Mouse (Mus musculus): ENCODE data around the gene Tmem30b. TPM values are rescaled to one million over a fixed set of nuclear protein-coding genes. Genes with fewer than 3 reads are reported as not detected.

The Tmem30b gene
- polyA plus RNA-seq, 1 experiment, result 0.14 TPM

DNA sequence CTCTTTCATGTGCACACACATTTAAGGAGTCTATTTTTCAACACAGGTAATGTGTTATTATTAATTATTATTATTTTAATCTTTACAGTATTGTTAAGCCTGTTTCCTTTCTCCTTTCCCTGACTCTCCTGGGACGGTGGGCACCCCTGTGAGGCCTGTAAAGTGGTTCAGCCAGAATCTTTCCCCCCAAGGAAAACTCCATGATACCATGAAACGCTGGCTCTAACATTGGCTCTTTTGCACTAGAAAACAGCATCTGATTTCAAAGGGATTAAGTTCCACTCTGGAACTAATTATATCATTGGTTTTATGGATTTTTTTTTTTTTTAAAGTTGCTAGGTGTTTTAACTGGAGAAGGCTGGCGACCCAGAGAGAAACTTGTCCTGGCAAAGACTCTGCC, 24.2 kb downstream of the Tmem30b start:
- Histone ChIP-seq H3K36me3 (ENCODE audit: control insufficient read depth, insufficient read depth, low read length) (no peaks in the 10 kb centered on the region), H3K4me1 (ENCODE audit: control insufficient read depth, insufficient read depth, insufficient read length) (no peaks in the 10 kb centered on the region), H3K4me3 (ENCODE audit: extremely low read depth, insufficient read depth, insufficient read length) (no peak overlapping the region), H3K27me3 (ENCODE audit: control insufficient read depth, insufficient read depth, low read length) (no peaks in the 10 kb centered on the region), H3K27ac (ENCODE audit: insufficient read depth, low read length) (no peak overlapping the region)
- no peak for TF ChIP-seq CTCF (IDR thresholded peaks at IDR 0.05; ENCODE audit: extremely low read depth, insufficient read depth, insufficient read length, insufficient replicate concordance)
- no peak for TF ChIP-seq POLR2A (IDR thresholded peaks at IDR 0.05; ENCODE audit: low read depth, low read length)
- 91% methylated on average over 3 of the region's 3 CpGs for WGBS
- no peak for DNase-seq (ENCODE audit: low read depth in 1 of 2, low spot score in 2 of 2)

- H3K36me3 ChIP-seq (ENCODE audit: control insufficient read depth, insufficient read depth, low read length), result no peaks in the 10 kb centered on the region
- TF ChIP-seq CTCF (IDR thresholded peaks at IDR 0.05; ENCODE audit: extremely low read depth, insufficient read depth, insufficient read length, insufficient replicate concordance) (no peak), POLR2A (IDR thresholded peaks at IDR 0.05; ENCODE audit: low read depth, low read length) (no peak)
- DNase-seq (ENCODE audit: low read depth in 1 of 2, low spot score in 2 of 2), result no peak
- H3K27me3 ChIP-seq (ENCODE audit: control insufficient read depth, insufficient read depth, low read length), result no peaks in the 10 kb centered on the region
- no peaks in the 10 kb centered on the region for H3K4me1 ChIP-seq (ENCODE audit: control insufficient read depth, insufficient read depth, insufficient read length)
- WGBS, result 84% methylated on average over 15 of the region's 15 CpGs
- no peak overlapping the region for H3K27ac ChIP-seq (ENCODE audit: insufficient read depth, low read length)
- no peak overlapping the region for H3K4me3 ChIP-seq (ENCODE audit: extremely low read depth, insufficient read depth, insufficient read length)
Observed at GRCm38 (mm10) chr12:73521238-73521841, 24.9 kb downstream of the Tmem30b start.

GRCm38 (mm10) chr12:73517768-73518167, 28.4 kb downstream of the Tmem30b start:
- 72% methylated on average over 12 of the region's 12 CpGs for WGBS
- no peaks in the 10 kb centered on the region for H3K36me3 ChIP-seq (ENCODE audit: control insufficient read depth, insufficient read depth, low read length)
- H3K27me3 ChIP-seq (ENCODE audit: control insufficient read depth, insufficient read depth, low read length), result no peaks in the 10 kb centered on the region
- H3K4me3 ChIP-seq (ENCODE audit: extremely low read depth, insufficient read depth, insufficient read length), result no peak overlapping the region
- no peak for TF ChIP-seq CTCF (IDR thresholded peaks at IDR 0.05; ENCODE audit: extremely low read depth, insufficient read depth, insufficient read length, insufficient replicate concordance)
- no peak for TF ChIP-seq POLR2A (IDR thresholded peaks at IDR 0.05; ENCODE audit: low read depth, low read length)
- H3K4me1 ChIP-seq (ENCODE audit: control insufficient read depth, insufficient read depth, insufficient read length), result no peaks in the 10 kb centered on the region
- no peak overlapping the region for H3K27ac ChIP-seq (ENCODE audit: insufficient read depth, low read length)
- no peak for DNase-seq (ENCODE audit: low read depth in 1 of 2, low spot score in 2 of 2)

- peak in 1 of 2 experiments; percentile 7 for DNase-seq (ENCODE audit: low read depth in 1 of 2, low spot score in 2 of 2)
- no peaks in the 10 kb centered on the region for H3K4me1 ChIP-seq (ENCODE audit: control insufficient read depth, insufficient read depth, insufficient read length)
- H3K36me3 ChIP-seq (ENCODE audit: control insufficient read depth, insufficient read depth, low read length), result no peaks in the 10 kb centered on the region
- no peaks in the 10 kb centered on the region for H3K27me3 ChIP-seq (ENCODE audit: control insufficient read depth, insufficient read depth, low read length)
- no peak overlapping the region for H3K27ac ChIP-seq (ENCODE audit: insufficient read depth, low read length)
- TF ChIP-seq POLR2A (IDR thresholded peaks at IDR 0.05; ENCODE audit: low read depth, low read length), result no peak
- TF ChIP-seq CTCF (IDR thresholded peaks at IDR 0.05; ENCODE audit: extremely low read depth, insufficient read depth, insufficient read length, insufficient replicate concordance), result peak; percentile 59; the same call in 1 of the 2 replicates
- WGBS, result 37% methylated on average over 15 of the region's 15 CpGs
- no peak overlapping the region for H3K4me3 ChIP-seq (ENCODE audit: extremely low read depth, insufficient read depth, insufficient read length)
Observed at GRCm38 (mm10) chr12:73517022-73517709, 29.0 kb downstream of the Tmem30b start.

DNA sequence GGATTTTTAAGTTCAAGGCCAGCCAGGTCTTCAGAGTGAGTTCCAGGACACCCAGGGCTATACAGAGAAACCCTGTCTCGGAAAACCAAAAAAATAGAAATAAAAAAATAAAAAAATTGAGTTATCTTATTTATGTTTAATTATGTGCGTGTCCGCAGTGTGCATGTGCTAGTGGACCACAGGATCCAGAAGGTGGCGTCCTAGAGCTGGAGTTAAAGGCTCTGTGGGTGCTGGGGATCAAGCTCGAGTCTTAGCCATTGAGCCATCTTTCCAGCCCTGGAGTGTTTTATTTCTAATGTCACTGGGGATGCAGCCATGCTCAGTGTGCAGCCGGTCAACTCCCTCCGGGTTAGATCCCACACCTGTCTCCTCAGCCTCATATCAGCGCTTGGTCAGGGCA, 29.7 kb downstream of the Tmem30b start:
- no peak overlapping the region for H3K27ac ChIP-seq (ENCODE audit: insufficient read depth, low read length)
- no peak overlapping the region for H3K4me3 ChIP-seq (ENCODE audit: extremely low read depth, insufficient read depth, insufficient read length)
- TF ChIP-seq CTCF (IDR thresholded peaks at IDR 0.05; ENCODE audit: extremely low read depth, insufficient read depth, insufficient read length, insufficient replicate concordance) (no peak), POLR2A (IDR thresholded peaks at IDR 0.05; ENCODE audit: low read depth, low read length) (no peak)
- H3K36me3 ChIP-seq (ENCODE audit: control insufficient read depth, insufficient read depth, low read length), result no peaks in the 10 kb centered on the region
- no peaks in the 10 kb centered on the region for H3K4me1 ChIP-seq (ENCODE audit: control insufficient read depth, insufficient read depth, insufficient read length)
- DNase-seq (ENCODE audit: low read depth in 1 of 2, low spot score in 2 of 2), result no peak
- 94% methylated on average over 8 of the region's 8 CpGs for WGBS
- no peaks in the 10 kb centered on the region for H3K27me3 ChIP-seq (ENCODE audit: control insufficient read depth, insufficient read depth, low read length)

- H3K27ac ChIP-seq (ENCODE audit: insufficient read depth, low read length), result no peak overlapping the region
- no peaks in the 10 kb centered on the region for H3K36me3 ChIP-seq (ENCODE audit: control insufficient read depth, insufficient read depth, low read length)
- WGBS, result 75% methylated on average over 6 of the region's 6 CpGs
- DNase-seq (ENCODE audit: low read depth in 1 of 2, low spot score in 2 of 2), result no peak
- H3K4me3 ChIP-seq (ENCODE audit: extremely low read depth, insufficient read depth, insufficient read length), result no peak overlapping the region
- H3K4me1 ChIP-seq (ENCODE audit: control insufficient read depth, insufficient read depth, insufficient read length), result no peaks in the 10 kb centered on the region
- no peak for TF ChIP-seq POLR2A (IDR thresholded peaks at IDR 0.05; ENCODE audit: low read depth, low read length)
- no peak for TF ChIP-seq CTCF (IDR thresholded peaks at IDR 0.05; ENCODE audit: extremely low read depth, insufficient read depth, insufficient read length, insufficient replicate concordance)
- H3K27me3 ChIP-seq (ENCODE audit: control insufficient read depth, insufficient read depth, low read length), result no peaks in the 10 kb centered on the region
Observed at GRCm38 (mm10) chr12:73514722-73515121, 31.5 kb downstream of the Tmem30b start.

DNA sequence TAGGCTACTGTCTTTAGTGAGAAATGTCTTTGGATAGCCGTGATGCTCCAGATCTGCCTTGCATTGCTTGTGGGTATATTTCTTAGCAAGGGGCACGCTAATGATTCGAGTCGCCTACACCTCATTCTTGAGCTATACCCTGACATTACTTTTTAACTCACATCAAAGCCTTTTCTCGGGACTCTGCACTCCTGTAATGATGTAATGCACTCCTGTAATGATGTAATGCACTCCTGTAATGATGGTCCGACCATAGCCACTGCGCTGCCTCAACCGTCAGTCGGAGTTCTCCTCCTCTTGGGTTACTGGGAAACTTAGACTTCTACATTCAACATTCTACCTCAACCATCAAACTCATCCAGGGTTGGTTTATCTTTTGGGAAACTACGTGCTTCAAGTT, 32.2 kb downstream of the Tmem30b start:
- Histone ChIP-seq H3K27ac (ENCODE audit: insufficient read depth, low read length) (no peak overlapping the region), H3K4me3 (ENCODE audit: extremely low read depth, insufficient read depth, insufficient read length) (no peak overlapping the region), H3K4me1 (ENCODE audit: control insufficient read depth, insufficient read depth, insufficient read length) (no peaks in the 10 kb centered on the region), H3K36me3 (ENCODE audit: control insufficient read depth, insufficient read depth, low read length) (no peaks in the 10 kb centered on the region), H3K27me3 (ENCODE audit: control insufficient read depth, insufficient read depth, low read length) (no peaks in the 10 kb centered on the region)
- no peak for DNase-seq (ENCODE audit: low read depth in 1 of 2, low spot score in 2 of 2)
- 86% methylated on average over 10 of the region's 10 CpGs for WGBS
- TF ChIP-seq CTCF (IDR thresholded peaks at IDR 0.05; ENCODE audit: extremely low read depth, insufficient read depth, insufficient read length, insufficient replicate concordance), result no peak
- TF ChIP-seq POLR2A (IDR thresholded peaks at IDR 0.05; ENCODE audit: low read depth, low read length), result no peak
